Mouse (Mus musculus): ENCODE measurements at regions not wholly inside any gene's neighbourhood (a gene's known extent, or its start where the extent isn't known, plus 50 kb on each side); places are given as distances from the start of the nearest gene placed in this dataset.

DNA sequence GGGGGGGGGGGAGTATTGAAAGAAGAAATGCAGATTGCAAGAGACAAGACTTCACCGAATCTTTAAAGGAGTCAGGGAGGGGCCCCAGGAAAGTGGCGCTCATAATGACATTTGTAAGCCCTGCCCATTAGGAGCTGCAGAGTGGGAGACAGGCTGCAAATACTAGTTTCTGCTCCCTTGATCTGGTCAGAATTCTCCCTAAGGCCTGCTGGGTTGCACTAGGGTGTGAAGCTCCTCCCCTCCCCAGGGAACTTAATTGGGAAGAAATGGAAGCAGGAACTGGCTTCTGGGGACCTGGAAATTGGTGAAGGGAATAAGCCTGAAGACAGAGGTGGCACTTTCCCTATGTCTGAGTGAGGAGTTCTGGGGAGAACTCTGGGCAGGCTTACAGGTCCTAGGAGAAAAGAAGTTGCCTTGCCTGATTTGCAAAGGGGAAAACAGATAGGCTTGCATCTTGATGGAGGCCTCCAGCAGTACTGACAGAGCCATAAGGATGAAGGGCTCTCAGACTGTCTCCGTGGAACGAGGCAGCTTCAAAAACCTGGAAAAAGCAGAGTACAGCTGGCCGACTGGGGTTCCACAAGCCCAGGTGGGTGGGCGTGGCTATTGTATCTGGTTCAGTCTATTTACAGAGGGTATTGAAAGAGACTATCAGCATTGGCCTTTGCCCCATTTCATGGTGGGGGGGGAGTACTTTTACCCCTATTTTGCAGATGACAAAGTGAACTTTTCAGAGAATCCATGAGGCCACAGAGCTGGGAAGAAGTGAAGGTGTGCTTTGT lies 125.7 kb downstream of the Plpp3 start:
- H3K4me1 ChIP-seq (ENCODE audit: control insufficient read depth, insufficient read depth, low read length), result no peaks in the 10 kb centered on the region
- no peaks in the 10 kb centered on the region for H3K27me3 ChIP-seq (ENCODE audit: control insufficient read depth, insufficient read depth, low read length)
- 44% methylated on average over 6 of the region's 6 CpGs for WGBS
- H3K27ac ChIP-seq (ENCODE audit: insufficient read depth, low read length), result no peak overlapping the region
- no peak for TF ChIP-seq CTCF (IDR thresholded peaks at IDR 0.05; ENCODE audit: borderline replicate concordance, insufficient read depth, low read depth, low read length)
- no peak for TF ChIP-seq POLR2A (IDR thresholded peaks at IDR 0.05; ENCODE audit: borderline replicate concordance, insufficient read depth, low read length)
- no peak for DNase-seq
- H3K4me3 ChIP-seq (replicated peaks; ENCODE audit: insufficient read depth, low read depth, low read length), result no peak overlapping the region

GRCm38 (mm10) chr4:105285431-105286013 lies 128.4 kb downstream of the Plpp3 start:
- WGBS, result 93% methylated on average over 5 of the region's 5 CpGs
- DNase-seq, result no peak
- TF ChIP-seq POLR2A (IDR thresholded peaks at IDR 0.05; ENCODE audit: borderline replicate concordance, insufficient read depth, low read length), result no peak
- TF ChIP-seq CTCF (IDR thresholded peaks at IDR 0.05; ENCODE audit: borderline replicate concordance, insufficient read depth, low read depth, low read length), result no peak
- Histone ChIP-seq H3K4me1 (ENCODE audit: control insufficient read depth, insufficient read depth, low read length) (no peaks in the 10 kb centered on the region), H3K27me3 (ENCODE audit: control insufficient read depth, insufficient read depth, low read length) (no peaks in the 10 kb centered on the region), H3K4me3 (replicated peaks; ENCODE audit: insufficient read depth, low read depth, low read length) (no peak overlapping the region), H3K27ac (ENCODE audit: insufficient read depth, low read length) (no peak overlapping the region)

GRCm38 (mm10) chr4:105286299-105286698 lies 129.2 kb downstream of the Plpp3 start:
- WGBS, result 55% methylated on average over 6 of the region's 6 CpGs
- TF ChIP-seq CTCF (IDR thresholded peaks at IDR 0.05; ENCODE audit: borderline replicate concordance, insufficient read depth, low read depth, low read length), result no peak
- TF ChIP-seq POLR2A (IDR thresholded peaks at IDR 0.05; ENCODE audit: borderline replicate concordance, insufficient read depth, low read length), result no peak
- Histone ChIP-seq H3K4me1 (ENCODE audit: control insufficient read depth, insufficient read depth, low read length) (no peaks in the 10 kb centered on the region), H3K27me3 (ENCODE audit: control insufficient read depth, insufficient read depth, low read length) (no peaks in the 10 kb centered on the region), H3K4me3 (replicated peaks; ENCODE audit: insufficient read depth, low read depth, low read length) (no peak overlapping the region), H3K27ac (ENCODE audit: insufficient read depth, low read length) (no peak overlapping the region)
- no peak for DNase-seq

DNA sequence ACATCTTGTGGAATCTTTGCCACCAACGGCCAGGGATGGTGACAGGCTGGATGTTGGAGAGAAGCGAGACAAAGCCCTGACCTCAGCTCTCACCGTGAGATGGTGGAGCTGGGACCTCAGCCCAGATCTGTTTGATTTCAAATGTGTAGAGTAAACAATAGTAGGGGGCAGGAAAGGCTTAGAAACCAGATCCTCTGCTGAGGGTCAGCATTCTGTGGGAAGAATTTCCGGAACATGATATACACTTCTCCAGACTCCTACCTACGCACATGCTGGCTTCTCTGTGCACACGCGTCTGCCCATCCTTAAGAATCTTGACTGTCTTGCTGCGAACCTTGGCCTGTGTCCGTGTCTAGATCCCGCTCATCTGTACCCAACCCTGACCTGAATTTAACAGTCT lies 129.7 kb downstream of the Plpp3 start:
- Histone ChIP-seq H3K27me3 (ENCODE audit: control insufficient read depth, insufficient read depth, low read length) (no peaks in the 10 kb centered on the region), H3K4me1 (ENCODE audit: control insufficient read depth, insufficient read depth, low read length) (no peaks in the 10 kb centered on the region), H3K4me3 (replicated peaks; ENCODE audit: insufficient read depth, low read depth, low read length) (no peak overlapping the region), H3K27ac (ENCODE audit: insufficient read depth, low read length) (no peak overlapping the region)
- 81% methylated on average over 10 of the region's 10 CpGs for WGBS
- TF ChIP-seq CTCF (IDR thresholded peaks at IDR 0.05; ENCODE audit: borderline replicate concordance, insufficient read depth, low read depth, low read length), result no peak
- TF ChIP-seq POLR2A (IDR thresholded peaks at IDR 0.05; ENCODE audit: borderline replicate concordance, insufficient read depth, low read length), result no peak
- no peak for DNase-seq

DNA sequence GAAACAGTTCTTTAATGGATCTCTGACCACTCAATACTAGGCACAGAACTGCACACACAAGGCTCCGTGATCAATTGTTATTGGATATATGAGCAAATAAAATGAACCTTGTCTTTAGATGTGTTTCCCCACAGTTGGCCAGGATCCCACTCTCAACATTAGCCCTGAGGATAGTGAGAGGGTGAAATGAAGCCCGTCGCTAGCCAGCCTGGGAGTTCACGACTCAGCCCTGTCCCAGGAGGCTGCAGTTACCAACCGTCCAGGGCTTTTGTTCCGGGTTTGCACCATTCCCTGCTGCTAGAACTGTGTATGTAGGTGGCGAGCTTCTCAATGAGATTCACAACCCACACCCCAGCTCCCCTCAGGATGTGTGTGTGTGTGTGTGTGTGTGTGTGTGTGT lies 130.3 kb downstream of the Plpp3 start:
- DNase-seq, result no peak
- TF ChIP-seq CTCF (IDR thresholded peaks at IDR 0.05; ENCODE audit: borderline replicate concordance, insufficient read depth, low read depth, low read length) (no peak), POLR2A (IDR thresholded peaks at IDR 0.05; ENCODE audit: borderline replicate concordance, insufficient read depth, low read length) (no peak)
- H3K27ac ChIP-seq (ENCODE audit: insufficient read depth, low read length), result no peak overlapping the region
- H3K27me3 ChIP-seq (ENCODE audit: control insufficient read depth, insufficient read depth, low read length), result no peaks in the 10 kb centered on the region
- no peaks in the 10 kb centered on the region for H3K4me1 ChIP-seq (ENCODE audit: control insufficient read depth, insufficient read depth, low read length)
- no peak overlapping the region for H3K4me3 ChIP-seq (replicated peaks; ENCODE audit: insufficient read depth, low read depth, low read length)
- WGBS, result 47% methylated on average over 7 of the region's 7 CpGs

DNA sequence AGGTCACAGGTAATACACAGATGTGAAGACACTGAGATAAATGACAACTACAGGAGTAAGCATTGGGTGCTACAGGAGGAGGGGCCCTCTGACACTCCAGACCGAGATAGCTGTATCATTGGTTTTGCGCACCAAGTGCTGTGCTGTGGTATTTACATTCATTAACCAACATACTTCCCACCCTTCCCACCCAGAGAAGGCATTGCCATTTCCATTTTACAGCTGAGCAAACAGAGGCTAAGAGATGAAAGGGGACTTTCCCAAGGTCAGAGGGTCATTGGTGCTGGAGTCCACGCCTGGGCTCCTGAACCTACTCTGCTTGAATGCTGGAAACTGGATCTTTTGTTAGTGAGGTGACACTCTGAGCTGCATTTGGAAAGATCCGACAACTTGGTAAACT lies 132.5 kb downstream of the Plpp3 start:
- H3K27ac ChIP-seq (ENCODE audit: insufficient read depth, low read length), result no peak overlapping the region
- TF ChIP-seq POLR2A (IDR thresholded peaks at IDR 0.05; ENCODE audit: borderline replicate concordance, insufficient read depth, low read length), result no peak
- TF ChIP-seq CTCF (IDR thresholded peaks at IDR 0.05; ENCODE audit: borderline replicate concordance, insufficient read depth, low read depth, low read length), result no peak
- H3K4me1 ChIP-seq (ENCODE audit: control insufficient read depth, insufficient read depth, low read length), result no peaks in the 10 kb centered on the region
- no peak for DNase-seq
- no peak overlapping the region for H3K4me3 ChIP-seq (replicated peaks; ENCODE audit: insufficient read depth, low read depth, low read length)
- WGBS, result 83% methylated on average over 4 of the region's 4 CpGs
- no peaks in the 10 kb centered on the region for H3K27me3 ChIP-seq (ENCODE audit: control insufficient read depth, insufficient read depth, low read length)

DNA sequence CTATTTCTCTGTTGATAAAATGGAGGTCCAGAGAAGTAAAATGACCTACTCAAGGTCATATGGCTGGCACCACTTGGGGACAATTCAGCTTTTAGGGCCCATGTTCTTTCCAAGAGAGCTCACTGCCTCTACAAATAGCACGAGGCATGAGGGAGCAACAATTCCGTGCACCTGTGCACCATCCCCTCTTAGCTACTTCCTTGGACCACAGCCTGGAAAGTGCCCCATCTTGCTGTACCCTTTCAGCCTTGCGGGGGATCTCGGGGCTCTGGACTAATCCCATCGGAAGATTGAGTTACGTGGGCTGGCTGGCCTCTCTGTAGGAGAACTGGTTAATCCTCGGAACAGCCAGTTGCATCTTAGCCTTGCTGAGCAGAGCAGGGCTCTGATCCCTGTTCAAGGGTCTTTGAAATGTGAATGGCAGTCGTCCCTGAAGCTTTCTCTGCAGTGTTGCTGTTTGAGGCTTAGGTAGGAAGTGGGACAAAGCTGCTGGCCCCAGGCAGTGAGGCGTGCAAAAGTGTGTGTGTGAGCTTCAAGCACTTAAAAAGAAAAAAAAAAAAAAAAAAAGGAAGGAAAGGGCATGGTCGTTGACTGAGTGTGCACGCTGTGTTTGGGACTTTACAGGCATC lies 133.8 kb downstream of the Plpp3 start:
- no peak overlapping the region for H3K27ac ChIP-seq (ENCODE audit: insufficient read depth, low read length)
- DNase-seq, result no peak
- H3K4me1 ChIP-seq (ENCODE audit: control insufficient read depth, insufficient read depth, low read length), result no peaks in the 10 kb centered on the region
- no peaks in the 10 kb centered on the region for H3K27me3 ChIP-seq (ENCODE audit: control insufficient read depth, insufficient read depth, low read length)
- TF ChIP-seq POLR2A (IDR thresholded peaks at IDR 0.05; ENCODE audit: borderline replicate concordance, insufficient read depth, low read length) (no peak), CTCF (IDR thresholded peaks at IDR 0.05; ENCODE audit: borderline replicate concordance, insufficient read depth, low read depth, low read length) (no peak)
- WGBS, result 18% methylated on average over 11 of the region's 11 CpGs
- no peak overlapping the region for H3K4me3 ChIP-seq (replicated peaks; ENCODE audit: insufficient read depth, low read depth, low read length)

DNA sequence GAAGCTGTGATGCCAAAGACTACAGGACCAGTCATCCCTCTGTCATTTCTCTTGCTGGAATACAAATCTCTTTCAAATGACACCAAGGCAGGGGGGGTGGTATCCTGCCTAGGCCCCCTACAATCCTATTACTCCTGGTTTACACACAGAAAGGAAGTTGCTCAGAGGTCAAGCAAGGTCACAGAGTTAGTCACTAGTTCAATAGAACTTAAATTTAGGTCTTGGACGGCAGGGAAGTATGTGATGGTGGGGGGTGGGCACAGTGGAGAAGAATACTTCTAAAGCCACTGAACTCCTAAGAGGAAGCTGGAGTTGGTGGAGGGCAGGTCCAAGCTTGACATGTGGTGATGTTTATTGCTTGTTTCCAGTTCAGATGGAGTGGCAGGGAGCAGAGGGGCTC lies 134.4 kb downstream of the Plpp3 start:
- Histone ChIP-seq H3K4me3 (replicated peaks; ENCODE audit: insufficient read depth, low read depth, low read length) (no peak overlapping the region), H3K27ac (ENCODE audit: insufficient read depth, low read length) (no peak overlapping the region), H3K4me1 (ENCODE audit: control insufficient read depth, insufficient read depth, low read length) (no peaks in the 10 kb centered on the region), H3K27me3 (ENCODE audit: control insufficient read depth, insufficient read depth, low read length) (no peaks in the 10 kb centered on the region)
- no peak for DNase-seq
- 14% methylated on average over 1 of the region's 1 CpGs for WGBS
- TF ChIP-seq CTCF (IDR thresholded peaks at IDR 0.05; ENCODE audit: borderline replicate concordance, insufficient read depth, low read depth, low read length), result no peak
- no peak for TF ChIP-seq POLR2A (IDR thresholded peaks at IDR 0.05; ENCODE audit: borderline replicate concordance, insufficient read depth, low read length)

Measured in cerebellum, adult 2 months (tissue).